Comparison of ENCODE assay signal across 9 mouse cellular contexts in the genomic region with DNA sequence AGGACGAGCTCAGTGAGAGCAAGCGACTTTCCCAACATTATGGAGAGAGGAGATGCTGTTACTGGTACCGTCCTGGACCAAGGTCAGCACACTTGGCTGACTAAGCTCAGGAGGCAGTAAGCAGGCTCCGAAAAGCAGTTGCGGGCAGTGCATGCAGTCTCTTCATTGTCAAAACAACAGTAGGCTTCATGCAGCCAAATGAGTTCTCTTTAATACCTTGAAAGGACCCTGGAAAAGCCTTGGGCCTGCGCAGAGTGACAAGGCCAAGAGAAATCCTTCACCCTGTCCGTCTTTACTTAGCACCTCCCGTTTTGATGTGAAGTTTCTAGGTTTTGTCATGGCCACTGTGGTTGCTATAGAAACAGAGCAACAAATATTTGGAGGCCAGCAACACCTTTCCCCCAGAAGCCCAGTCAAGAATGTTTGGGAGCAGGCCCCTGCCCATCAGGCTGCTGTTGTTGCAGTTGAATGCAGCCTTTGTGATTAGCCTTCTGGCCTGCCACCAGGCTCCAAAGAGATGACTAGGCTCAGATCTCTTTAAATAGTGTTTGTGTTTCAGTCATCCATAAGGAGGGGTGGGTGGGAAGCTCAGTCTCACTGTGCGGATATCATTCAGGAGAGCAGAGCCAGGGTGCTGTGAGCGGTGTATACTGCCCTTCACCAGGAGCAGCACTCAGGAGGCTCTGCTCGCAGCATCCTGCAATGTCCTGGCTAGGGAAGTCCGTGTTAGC.
DNase-seq lines count a peak whose midpoint lies in the region; ATAC-seq and TF ChIP-seq lines count a peak whose summit lies in the region.
"Had no signal": no experiment of that assay in that cellular context is flagged by ENCODE, and none has a peak within 500 bp of the region (broad histone marks: within the 10 kb centered on the region; RNA-seq: fewer than 3 reads in every experiment).

No protein-coding gene starts in this region.

- H3K4me1 ChIP-seq in liver, embryonic 11.5 days (replicated peaks; ENCODE audit: control insufficient read depth, insufficient read depth, low read length), result no peaks in the 10 kb centered on the region
- no peaks in the 10 kb centered on the region; the same call in 1 of the 2 replicates for H3K4me1 ChIP-seq in liver, embryonic 12.5 days
- peaks cover 6% of the 10 kb centered on the region; the same call in 1 of the 2 replicates for H3K4me1 ChIP-seq in hindbrain, postnatal 0 days (ENCODE audit: insufficient read depth, low read length)
- peaks cover 31% of the 10 kb centered on the region for H3K4me1 ChIP-seq in neural tube, embryonic 15.5 days

- no peak overlapping the region for H3K9ac ChIP-seq in liver, embryonic 11.5 days (ENCODE audit: low read depth, low read length)
- no peak overlapping the region for H3K9ac ChIP-seq in liver, embryonic 12.5 days
- H3K9ac ChIP-seq in hindbrain, postnatal 0 days (replicated peaks; ENCODE audit: low read length), result no peak overlapping the region
- no peak overlapping the region for H3K9ac ChIP-seq in neural tube, embryonic 15.5 days (replicated peaks)
- H3K9ac ChIP-seq: embryonic facial prominence, embryonic 15.5 days had no signal

- no peaks in the 10 kb centered on the region for H3K9me3 ChIP-seq in liver, embryonic 11.5 days (ENCODE audit: control insufficient read depth, low read length)
- H3K9me3 ChIP-seq in liver, embryonic 12.5 days (replicated peaks), result no peaks in the 10 kb centered on the region
- H3K9me3 ChIP-seq in hindbrain, postnatal 0 days (ENCODE audit: low read length), result no peaks in the 10 kb centered on the region
- H3K9me3 ChIP-seq in neural tube, embryonic 15.5 days (replicated peaks), result no peaks in the 10 kb centered on the region
- H3K9me3 ChIP-seq: embryonic facial prominence, embryonic 15.5 days had no signal

- 0 out of 2 replicates have a peak, but pooled peaks cover 3% of the 10 kb centered on the region for H3K27me3 ChIP-seq in liver, embryonic 11.5 days (replicated peaks; ENCODE audit: control insufficient read depth, insufficient read depth, low read length)
- no peaks in the 10 kb centered on the region; the same call in none of the 2 replicates for H3K27me3 ChIP-seq in liver, embryonic 12.5 days (replicated peaks)
- H3K27me3 ChIP-seq in hindbrain, postnatal 0 days (ENCODE audit: insufficient read depth, low read length), result no peaks in the 10 kb centered on the region
- H3K27me3 ChIP-seq in neural tube, embryonic 15.5 days (replicated peaks), result no peaks in the 10 kb centered on the region
- H3K27me3 ChIP-seq: embryonic facial prominence, embryonic 15.5 days had no signal

- TF ChIP-seq CTCF in hindbrain, postnatal 0 days (IDR thresholded peaks at IDR 0.05; ENCODE audit: low read depth), result no peak

- H3K36me3 ChIP-seq in liver, embryonic 11.5 days (ENCODE audit: control insufficient read depth, insufficient read depth, low read length), result no peaks in the 10 kb centered on the region
- H3K36me3 ChIP-seq in liver, embryonic 12.5 days, result no peaks in the 10 kb centered on the region
- no peaks in the 10 kb centered on the region for H3K36me3 ChIP-seq in hindbrain, postnatal 0 days (ENCODE audit: insufficient read depth, low read length)
- H3K36me3 ChIP-seq in neural tube, embryonic 15.5 days, result no peaks in the 10 kb centered on the region
- H3K36me3 ChIP-seq: embryonic facial prominence, embryonic 15.5 days had no signal

- no peak for ATAC-seq in liver, embryonic 11.5 days (replicated peaks; ENCODE audit: low FRiP score)
- ATAC-seq in liver, embryonic 12.5 days, result no peak
- peak; percentile 83 for ATAC-seq in hindbrain, postnatal 0 days
- ATAC-seq in neural tube, embryonic 15.5 days (ENCODE audit: low FRiP score), result peak; percentile 51

- 76% methylated on average over 12 of the region's 12 CpGs for WGBS in liver, embryonic 11.5 days
- 72% methylated on average over 12 of the region's 12 CpGs for WGBS in liver, embryonic 12.5 days (ENCODE audit: insufficient replicate concordance)
- 35% methylated on average over 12 of the region's 12 CpGs for WGBS in hindbrain, postnatal 0 days
- 42% methylated on average over 12 of the region's 12 CpGs for WGBS in neural tube, embryonic 15.5 days

- no peak overlapping the region for H3K4me3 ChIP-seq in liver, embryonic 11.5 days (ENCODE audit: low read depth, low read length)
- H3K4me3 ChIP-seq in liver, embryonic 12.5 days, result no peak overlapping the region
- no peak overlapping the region for H3K4me3 ChIP-seq in hindbrain, postnatal 0 days (ENCODE audit: low read length)
- H3K4me3 ChIP-seq in neural tube, embryonic 15.5 days (replicated peaks), result no peak overlapping the region
- H3K4me3 ChIP-seq: embryonic facial prominence, embryonic 15.5 days had no signal

- H3K27ac ChIP-seq in liver, embryonic 11.5 days (ENCODE audit: low read depth, low read length), result no peak overlapping the region
- no peak overlapping the region for H3K27ac ChIP-seq in liver, embryonic 12.5 days
- no peak overlapping the region for H3K27ac ChIP-seq in hindbrain, postnatal 0 days
- no peak overlapping the region; the same call in 1 of the 2 replicates for H3K27ac ChIP-seq in neural tube, embryonic 15.5 days (replicated peaks)
- H3K27ac ChIP-seq: embryonic facial prominence, embryonic 15.5 days had no signal

- DNase-seq in adrenal gland, adult (ENCODE audit: inconsistent age in 2 of 2, low spot score in 1 of 2), result peak; percentile 57 to 79
- no peak for DNase-seq in adrenal gland, postnatal 14 days
- DNase-seq in liver, embryonic 11.5 days (ENCODE audit: low spot score), result peak; percentile 26
- peak; percentile 39 for DNase-seq in hindbrain, postnatal 0 days (ENCODE audit: low spot score)
- no peak for DNase-seq in cerebellum, postnatal 36 days
- DNase-seq in cerebellum, adult 8-10 months, result no peak

- H3K4me2 ChIP-seq in liver, embryonic 11.5 days, result no peak overlapping the region
- H3K4me2 ChIP-seq in liver, embryonic 12.5 days, result no peak overlapping the region
- H3K4me2 ChIP-seq in hindbrain, postnatal 0 days (ENCODE audit: low read depth, low read length), result no peak overlapping the region
- no peak overlapping the region for H3K4me2 ChIP-seq in neural tube, embryonic 15.5 days
- H3K4me2 ChIP-seq: embryonic facial prominence, embryonic 15.5 days had no signal

Comparison
In these comparisons a context has a peak if more than half of its experiments do, and no peak if none do; other contexts are left out.
1. DNase-seq: peak in adrenal gland, adult (2 of 2), liver, embryonic 11.5 days (single experiment) and hindbrain, postnatal 0 days (single experiment); none in adrenal gland, postnatal 14 days (single experiment), cerebellum, postnatal 36 days (0 of 2) and cerebellum, adult 8-10 months (single experiment).
2. ATAC-seq: peak in hindbrain, postnatal 0 days (single experiment) and neural tube, embryonic 15.5 days (single experiment); none in liver, embryonic 11.5 days (single experiment) and liver, embryonic 12.5 days (single experiment).